Mouse (Mus musculus) heart, adult 2 months (tissue): Measurements from ENCODE around the gene Fpr-rs3. TPM values are rescaled to one million over a fixed set of nuclear protein-coding genes. Genes with fewer than 3 reads are reported as not detected.

Experiments used
- DNase-seq, 2 experiments: peaks; one replicate each; pipeline ENCODE4 v3.0.0; 2021
- H3K27ac ChIP-seq: fragments of 200-600 bp; 2 replicates; pipeline ENCODE4 v1.8.1; 2022
- H3K27me3 ChIP-seq: fragments of 200-500 bp; 2 replicates; pipeline ENCODE4 v1.6.1; 2012; ENCODE audit warnings: mild to moderate bottlenecking, low read length, inconsistent platforms, mixed read lengths; ENCODE audit not compliant: control insufficient read depth, insufficient read depth
- H3K36me3 ChIP-seq: fragments of 200-500 bp; 2 replicates; pipeline ENCODE4 v1.6.1; 2012; ENCODE audit warnings: low read length, inconsistent platforms; ENCODE audit not compliant: control insufficient read depth, insufficient read depth
- H3K4me1 ChIP-seq: fragments of 200-500 bp; 2 replicates; pipeline ENCODE4 v1.6.1; 2011; ENCODE audit warnings: low read length; ENCODE audit not compliant: control insufficient read depth, insufficient read depth
- H3K4me3 ChIP-seq: fragments of 200-600 bp; 2 replicates; pipeline ENCODE4 v1.8.1; 2022
- H3K79me2 ChIP-seq: fragments of 200-500 bp; replicated peaks from 2 replicates; pipeline ENCODE4 v1.6.1; 2012; ENCODE audit warnings: mild to moderate bottlenecking, inconsistent platforms, low read length, moderate library complexity, mixed read lengths; ENCODE audit not compliant: control insufficient read depth, insufficient read depth
- H3K9ac ChIP-seq: fragments of 200-500 bp; 2 replicates; pipeline ENCODE4 v1.6.1; 2012; ENCODE audit warnings: low read depth, mild to moderate bottlenecking, control low read depth, inconsistent platforms, low read length, mixed read lengths
- CTCF ChIP-seq: fragments of 200-600 bp; IDR thresholded peaks from 2 replicates; pipeline ENCODE4 v1.8.1; 2022; ENCODE audit warnings: antibody characterized with exemption, mild to moderate bottlenecking, moderate library complexity
- EP300 ChIP-seq: fragments of 200-500 bp; IDR thresholded peaks from 2 replicates; pipeline ENCODE4 v1.6.1; 2011; ENCODE audit warnings: low read depth, low read length, control low read depth; ENCODE audit not compliant: insufficient read depth
- POLR2A ChIP-seq: fragments of 200-500 bp; IDR thresholded peaks from 2 replicates; pipeline ENCODE4 v1.6.1; 2011; ENCODE audit warnings: mild to moderate bottlenecking, low read depth, low read length, control low read depth; ENCODE audit not compliant: insufficient read depth
- whole genome bisulfite sequencing: fragments of 180-500 bp; shearing (Covaris S2); methylation state at CpG from one replicate; pipeline ENCODE4 v1.1.7; 2018; 5-methylcytosine and 5-hydroxymethylcytosine counted together
- intact Hi-C: fragments of 180-260 bp; cut with DNase I; formaldehyde crosslinking; loops from one replicate; pipeline ENCODE4 v1.15.1; 2025
- long read RNA-seq: library from polyadenylated mRNA; stranded (forward); transcript quantifications from one replicate; pipeline ENCODE4 v2.0.0, GENCODE M21; 2021
- polyA plus RNA-seq: library from polyadenylated mRNA; depleted of rRNA; stranded (reverse); fragments of >200 nt; gene quantifications from 2 replicates; pipeline ENCODE4 v1.2.3, GENCODE M21; 2012; rRNA removed
- total RNA-seq, 2 experiments: library from RNA; stranded (reverse); gene quantifications; 2 replicates each; pipeline ENCODE4 v1.2.3; 2021

Fpr-rs3 gene
- total RNA-seq: not detected
- polyA plus RNA-seq: not detected in 2 replicates
- long read RNA-seq: 0 reads

DNA sequence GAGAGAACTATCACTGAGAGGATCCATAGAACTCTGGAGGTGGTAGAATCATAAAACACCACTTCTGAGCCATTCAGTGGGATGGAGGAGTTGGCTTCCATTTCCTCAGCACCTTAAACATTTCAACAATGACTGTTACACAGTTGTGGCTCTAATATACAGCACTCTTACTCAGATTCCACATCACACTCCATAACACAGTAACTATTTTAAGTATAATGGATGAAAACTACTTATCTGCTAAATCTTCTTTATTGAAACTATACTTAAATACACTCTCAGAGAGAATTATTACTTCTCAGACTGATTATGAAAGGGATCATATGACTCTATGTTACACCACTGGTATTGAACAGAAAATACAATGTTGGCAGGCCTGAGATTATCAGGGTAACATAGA is at the start of gene Fpr-rs3:
TSS of gene Fpr-rs3 (minus strand) at position 101 of the 400 bp plus-strand sequence.
- no peaks in the 10 kb centered on the region for H3K36me3 ChIP-seq
- intact Hi-C loops: no loop called here
- H3K9ac ChIP-seq: no peak within 1 kb of the TSS
- no peaks in the 10 kb centered on the region for H3K27me3 ChIP-seq
- no peak for TF ChIP-seq CTCF
- no peak for TF ChIP-seq POLR2A
- no peak for TF ChIP-seq EP300
- H3K4me3 ChIP-seq: no peak within 1 kb of the TSS
- no peaks in the 10 kb centered on the region for H3K79me2 ChIP-seq
- H3K27ac ChIP-seq: no peak within 1 kb of the TSS
- H3K4me1 ChIP-seq: no peaks in the 10 kb centered on the region
- no peak for DNase-seq

DNA sequence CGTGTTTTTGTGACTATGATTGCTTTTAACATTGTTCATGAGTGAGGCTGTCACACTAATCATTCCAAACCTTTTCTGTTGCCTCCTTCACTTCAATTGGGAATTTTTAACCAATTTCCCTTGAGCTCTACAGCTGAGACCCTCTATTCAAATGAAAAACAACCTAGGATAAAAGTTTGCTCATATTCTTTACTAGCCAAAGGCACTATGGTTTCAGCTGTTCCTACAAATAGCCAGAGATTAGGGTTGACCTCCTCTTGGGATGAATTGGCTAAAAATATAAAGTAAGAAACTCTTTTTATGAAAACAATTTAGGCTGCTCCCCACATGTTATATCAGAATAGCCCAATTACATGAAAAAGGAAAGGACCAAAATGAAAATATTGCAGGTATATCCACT is 28.4 kb downstream of the Fpr-rs3 start, which contains the start of gene Vmn2r110:
TSS of gene Vmn2r110 (minus strand) at position 101 of the 400 bp plus-strand sequence.
- Histone ChIP-seq H3K9ac (no peak within 1 kb of the TSS), H3K27me3 (no peaks in the 10 kb centered on the region), H3K36me3 (no peaks in the 10 kb centered on the region), H3K79me2 (no peaks in the 10 kb centered on the region), H3K4me1 (no peaks in the 10 kb centered on the region), H3K4me3 (no peak within 1 kb of the TSS), H3K27ac (no peak within 1 kb of the TSS)
- 7% methylated on average over 1 of the region's 1 CpGs for WGBS
- intact Hi-C loops: no loop called here
- no peak for TF ChIP-seq POLR2A
- TF ChIP-seq CTCF: no peak
- TF ChIP-seq EP300: no peak
- no peak for DNase-seq

Other genes starting within 250 kb of the Fpr-rs3 start
- not detected for gene Vmn1r224, start 210.7 kb downstream of the Fpr-rs3 start, total RNA-seq
- not detected in 2 replicates for gene Vmn1r224, start 210.7 kb downstream of the Fpr-rs3 start, polyA plus RNA-seq
- gene Vmn2r108, start 143.5 kb downstream of the Fpr-rs3 start, total RNA-seq: not detected
- gene Vmn2r108, start 143.5 kb downstream of the Fpr-rs3 start, polyA plus RNA-seq: not detected in 2 replicates
- not detected for gene Vmn1r225, start 126.7 kb downstream of the Fpr-rs3 start, total RNA-seq
- not detected in 2 replicates for gene Vmn1r225, start 126.7 kb downstream of the Fpr-rs3 start, polyA plus RNA-seq
- not detected for gene Vmn2r109, start 60.1 kb downstream of the Fpr-rs3 start, total RNA-seq
- not detected in 2 replicates for gene Vmn2r109, start 60.1 kb downstream of the Fpr-rs3 start, polyA plus RNA-seq
- not detected for gene Vmn2r110, start 28.5 kb downstream of the Fpr-rs3 start, total RNA-seq
- gene Vmn2r110, start 28.5 kb downstream of the Fpr-rs3 start, polyA plus RNA-seq: not detected in 2 replicates
- not detected for gene Vmn1r226, start 58.0 kb upstream of the Fpr-rs3 start, total RNA-seq
- not detected in 2 replicates for gene Vmn1r226, start 58.0 kb upstream of the Fpr-rs3 start, polyA plus RNA-seq
- gene Vmn1r227, start 105.0 kb upstream of the Fpr-rs3 start, total RNA-seq: not detected
- not detected in 2 replicates for gene Vmn1r227, start 105.0 kb upstream of the Fpr-rs3 start, polyA plus RNA-seq
- gene Vmn1r228, start 161.3 kb upstream of the Fpr-rs3 start, total RNA-seq: not detected
- gene Vmn1r228, start 161.3 kb upstream of the Fpr-rs3 start, polyA plus RNA-seq: not detected in 2 replicates
- gene Vmn1r229, start 186.7 kb upstream of the Fpr-rs3 start, total RNA-seq: under 1 TPM in 1 of 2 experiments, not detected in 1; 0.02 TPM
- not detected in 2 replicates for gene Vmn1r229, start 186.7 kb upstream of the Fpr-rs3 start, polyA plus RNA-seq
- gene Vmn1r230, start 215.6 kb upstream of the Fpr-rs3 start, total RNA-seq: not detected
- gene Vmn1r230, start 215.6 kb upstream of the Fpr-rs3 start, polyA plus RNA-seq: not detected in 2 replicates